Mouse (Mus musculus) neural tube, embryonic 11.5 days (tissue): ENCODE results near the gene Col24a1. TPM values are rescaled to one million over a fixed set of nuclear protein-coding genes. Genes with fewer than 3 reads are reported as not detected.

ENCODE experiments used
- ATAC-seq: fragments of 200-750 bp; cut with Nextera tagmentation; 2 replicates; pipeline ENCODE4 v1.8.0; 2017; ENCODE audit warnings: moderate number of reproducible peaks, mild to moderate bottlenecking, moderate TSS enrichment, moderate library complexity; ENCODE audit not compliant: insufficient read depth, low FRiP score, low TSS enrichment
- DNase-seq: peaks from one replicate; pipeline ENCODE4 v3.0.0-alpha.2; 2015; ENCODE audit warnings: low spot score
- H3K27ac ChIP-seq: fragments of 300-500 bp; sonication (generic); 2 replicates; pipeline ENCODE4 v1.5.1; 2014; ENCODE audit warnings: low read depth, mild to moderate bottlenecking, low read length
- H3K27me3 ChIP-seq: fragments of 300-500 bp; sonication (generic); 2 replicates; pipeline ENCODE4 v1.6.1; 2014; ENCODE audit warnings: mild to moderate bottlenecking, low read length, mixed read lengths; ENCODE audit not compliant: control insufficient read depth, insufficient read depth
- H3K36me3 ChIP-seq: fragments of 300-500 bp; sonication (generic); 2 replicates; pipeline ENCODE4 v1.6.1; 2014; ENCODE audit warnings: mild to moderate bottlenecking, low read length, moderate library complexity, mixed read lengths; ENCODE audit not compliant: control insufficient read depth, insufficient read depth
- H3K4me1 ChIP-seq: fragments of 300-500 bp; sonication (generic); 2 replicates; pipeline ENCODE4 v1.6.1; 2014; ENCODE audit warnings: low read length, mixed read lengths; ENCODE audit not compliant: control insufficient read depth, insufficient read depth
- H3K4me2 ChIP-seq: fragments of 300-500 bp; sonication (generic); 2 replicates; pipeline ENCODE4 v1.6.1; 2014; ENCODE audit warnings: low read depth, mild to moderate bottlenecking, moderate library complexity
- H3K4me3 ChIP-seq: fragments of 300-500 bp; sonication (generic); 2 replicates; pipeline ENCODE4 v1.5.1; 2014; ENCODE audit warnings: low read depth, low read length
- H3K9ac ChIP-seq: fragments of 300-500 bp; sonication (generic); 2 replicates; pipeline ENCODE4 v1.6.1; 2014; ENCODE audit warnings: mild to moderate bottlenecking, low read length
- H3K9me3 ChIP-seq: fragments of 300-500 bp; sonication (generic); 2 replicates; pipeline ENCODE4 v1.6.1; 2016; ENCODE audit warnings: low read length; ENCODE audit not compliant: control insufficient read depth
- WGBS: fragments of 180-500 bp; shearing (Covaris S2); extraction: QIAGEN DNeasy Blood & Tissue Kit; methylation state at CpG from one replicate; pipeline ENCODE4 v1.1.7; 2014; 5-methylcytosine and 5-hydroxymethylcytosine counted together
- polyA plus RNA-seq: library from polyadenylated mRNA; unstranded; fragments of >200 nt; fragmentation: Nextera tagmentation; extraction: Ambion mirVana; gene quantifications from 2 replicates; pipeline ENCODE4 v1.2.1, GENCODE M21; 2014

Gene Col24a1
- polyA plus RNA-seq, 1 experiment from 2014 or later: 0.92 TPM

DNA sequence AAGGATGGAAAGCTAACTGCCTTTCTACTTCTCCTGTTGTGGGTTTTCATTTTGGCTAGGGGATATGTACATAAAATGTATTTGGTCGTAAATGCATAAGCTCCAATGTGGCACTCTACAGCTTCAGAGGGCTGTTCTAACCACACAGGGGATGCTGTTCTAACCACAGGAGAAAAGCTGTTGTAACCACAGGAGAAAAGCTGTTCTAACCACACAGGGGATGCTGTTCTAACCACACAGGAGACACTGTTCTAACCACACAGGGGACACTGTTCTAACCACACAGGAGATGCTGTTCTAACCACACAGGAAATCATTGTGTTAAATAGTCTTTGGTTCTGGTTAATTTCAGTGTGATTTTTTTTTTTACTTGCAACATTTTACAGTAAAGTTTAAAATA is 245.6 kb downstream of the Col24a1 start:
- Histone ChIP-seq H3K4me1 (no peaks in the 10 kb centered on the region), H3K36me3 (no peaks in the 10 kb centered on the region), H3K27ac (no peak overlapping the region), H3K4me3 (no peak overlapping the region), H3K27me3 (no peaks in the 10 kb centered on the region), H3K9me3 (no peaks in the 10 kb centered on the region), H3K9ac (no peak overlapping the region), H3K4me2 (no peak overlapping the region)
- WGBS: 89% methylated on average over 1 of the region's 1 CpGs
- no peak for ATAC-seq
- no peak for DNase-seq

- H3K9me3 ChIP-seq: no peaks in the 10 kb centered on the region
- no peak overlapping the region for H3K9ac ChIP-seq
- no peak overlapping the region for H3K4me3 ChIP-seq
- H3K27ac ChIP-seq: no peak overlapping the region
- no peaks in the 10 kb centered on the region for H3K27me3 ChIP-seq
- no peaks in the 10 kb centered on the region for H3K36me3 ChIP-seq
- ATAC-seq: no peak
- no peaks in the 10 kb centered on the region for H3K4me1 ChIP-seq
- DNase-seq: no peak
- no peak overlapping the region for H3K4me2 ChIP-seq
- 83% methylated on average over 10 of the region's 10 CpGs for WGBS
These were observed 256.5 kb downstream of the Col24a1 start for GRCm38 (mm10) chr3:145548441-145549415.

DNA sequence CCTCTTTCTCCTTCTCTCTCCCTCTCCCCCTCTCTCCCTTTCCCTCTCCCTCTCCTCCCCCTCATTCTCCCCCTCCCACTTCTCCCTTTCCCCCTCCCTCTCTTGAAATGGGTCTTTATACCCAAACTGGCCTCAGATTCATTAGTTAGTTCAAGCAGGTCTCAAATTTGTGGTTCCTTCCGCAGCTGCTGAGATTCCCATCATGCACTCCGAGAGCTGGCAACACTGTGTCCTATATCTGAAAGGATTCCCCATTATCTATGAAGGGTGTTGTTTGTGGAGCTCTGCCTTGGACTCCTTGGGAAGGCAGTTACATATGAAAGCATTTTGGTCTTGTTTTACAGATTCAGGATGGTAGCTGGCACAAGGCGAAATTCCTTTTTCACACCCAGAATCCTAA is 257.9 kb downstream of the Col24a1 start:
- no peak for DNase-seq
- no peak overlapping the region for H3K4me2 ChIP-seq
- H3K4me3 ChIP-seq: no peak overlapping the region

DNA sequence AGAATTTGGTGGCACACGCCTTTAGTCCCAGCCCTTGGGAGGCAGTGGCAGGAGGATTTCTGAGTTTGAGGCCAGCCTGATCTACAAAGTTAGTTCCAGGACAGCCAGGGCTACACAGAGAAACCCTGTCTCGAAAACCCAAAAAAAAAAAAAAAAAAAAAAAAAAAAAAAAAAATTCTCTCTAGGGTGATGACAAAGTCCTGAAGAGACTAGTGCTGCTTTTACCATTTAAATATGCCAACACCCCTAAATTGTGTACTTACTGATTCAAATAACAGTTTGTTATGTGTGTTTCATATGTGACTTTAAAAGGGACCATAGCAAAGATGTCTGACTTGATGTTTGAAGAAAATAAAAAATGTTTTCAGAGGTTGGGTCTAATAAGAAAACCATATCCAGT is 262.1 kb downstream of the Col24a1 start:
- H3K4me2 ChIP-seq: no peak overlapping the region
- H3K27ac ChIP-seq: no peak overlapping the region
- DNase-seq (no peak), ATAC-seq (no peak)
- H3K9ac ChIP-seq: no peak overlapping the region
- H3K27me3 ChIP-seq: no peaks in the 10 kb centered on the region
- H3K4me3 ChIP-seq: no peak overlapping the region
- H3K4me1 ChIP-seq: no peaks in the 10 kb centered on the region
- WGBS: 97% methylated on average over 1 of the region's 2 CpGs
- H3K9me3 ChIP-seq: no peaks in the 10 kb centered on the region
- H3K36me3 ChIP-seq: no peaks in the 10 kb centered on the region

More for the DNA sequence above, 257.9 kb downstream of the Col24a1 start:
- no peak overlapping the region for H3K9ac ChIP-seq
- H3K9me3 ChIP-seq: no peaks in the 10 kb centered on the region
- no peaks in the 10 kb centered on the region for H3K4me1 ChIP-seq
- 71% methylated on average over 3 of the region's 3 CpGs for WGBS
- no peak for ATAC-seq
- H3K27ac ChIP-seq: no peak overlapping the region
- no peaks in the 10 kb centered on the region for H3K27me3 ChIP-seq
- no peaks in the 10 kb centered on the region for H3K36me3 ChIP-seq

DNA sequence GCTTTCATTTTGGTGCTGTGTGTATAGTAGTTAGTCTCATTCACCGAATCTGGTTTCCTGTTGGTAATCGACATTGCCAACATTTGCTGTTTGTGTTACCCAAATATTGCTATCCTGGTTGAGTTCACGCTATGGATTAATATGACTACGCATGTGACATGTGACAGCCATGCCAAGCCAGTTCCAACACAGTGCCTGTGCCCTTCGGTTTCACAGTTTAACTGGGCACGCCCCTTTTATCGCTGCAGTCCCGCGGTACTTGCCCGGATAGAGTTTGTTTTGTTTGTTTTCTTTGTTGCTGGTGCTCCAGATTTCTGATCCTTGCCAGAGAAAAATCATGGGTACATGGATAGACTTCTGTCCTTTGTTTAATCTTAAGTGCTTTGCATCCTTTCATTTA is 263.9 kb downstream of the Col24a1 start:
- no peak overlapping the region for H3K9ac ChIP-seq
- H3K27ac ChIP-seq: no peak overlapping the region
- no peak for ATAC-seq
- no peak overlapping the region for H3K4me2 ChIP-seq
- no peaks in the 10 kb centered on the region for H3K27me3 ChIP-seq
- WGBS: 90% methylated on average over 10 of the region's 10 CpGs
- H3K4me1 ChIP-seq: no peaks in the 10 kb centered on the region
- DNase-seq: no peak
- H3K9me3 ChIP-seq: no peaks in the 10 kb centered on the region
- no peaks in the 10 kb centered on the region for H3K36me3 ChIP-seq
- H3K4me3 ChIP-seq: no peak overlapping the region

- Histone ChIP-seq H3K36me3 (no peaks in the 10 kb centered on the region), H3K4me3 (no peak overlapping the region), H3K4me1 (no peaks in the 10 kb centered on the region), H3K9me3 (no peaks in the 10 kb centered on the region), H3K4me2 (no peak overlapping the region), H3K27ac (no peak overlapping the region), H3K9ac (no peak overlapping the region), H3K27me3 (no peaks in the 10 kb centered on the region)
- DNase-seq: no peak
- ATAC-seq: no peak
- 92% methylated on average over 5 of the region's 5 CpGs for WGBS
These were observed 267.4 kb downstream of the Col24a1 start for GRCm38 (mm10) chr3:145559675-145560074.

- no peak for ATAC-seq
- 89% methylated on average over 4 of the region's 4 CpGs for WGBS
These were observed 267.8 kb downstream of the Col24a1 start for GRCm38 (mm10) chr3:145560117-145560516.

GRCm38 (mm10) chr3:145574468-145574867 is 282.2 kb downstream of the Col24a1 start:
- Histone ChIP-seq H3K36me3 (0 out of 2 replicates have a peak, but pooled peaks cover 6% of the 10 kb centered on the region), H3K4me2 (no peak overlapping the region), H3K9ac (no peak overlapping the region), H3K9me3 (no peaks in the 10 kb centered on the region), H3K27me3 (no peaks in the 10 kb centered on the region), H3K27ac (no peak overlapping the region), H3K4me1 (peaks cover 8% of the 10 kb centered on the region), H3K4me3 (no peak overlapping the region)
- WGBS: 86% methylated on average over 3 of the region's 3 CpGs
- ATAC-seq (no peak), DNase-seq (no peak)

More at GRCm38 (mm10) chr3:145560117-145560516, 267.8 kb downstream of the Col24a1 start:
- Histone ChIP-seq H3K9me3 (no peaks in the 10 kb centered on the region), H3K9ac (no peak overlapping the region), H3K27ac (no peak overlapping the region), H3K4me3 (no peak overlapping the region), H3K4me1 (no peaks in the 10 kb centered on the region), H3K36me3 (no peaks in the 10 kb centered on the region), H3K4me2 (no peak overlapping the region), H3K27me3 (no peaks in the 10 kb centered on the region)
- DNase-seq: no peak

GRCm38 (mm10) chr3:145575340-145575739 is 283.1 kb downstream of the Col24a1 start:
- no peak overlapping the region for H3K4me2 ChIP-seq
- H3K4me1 ChIP-seq: peaks cover 8% of the 10 kb centered on the region
- no peak overlapping the region for H3K27ac ChIP-seq
- no peaks in the 10 kb centered on the region for H3K9me3 ChIP-seq
- ATAC-seq: no peak; the same call in 1 of the 2 replicates
- 0 out of 2 replicates have a peak, but pooled peaks cover 6% of the 10 kb centered on the region for H3K36me3 ChIP-seq
- H3K4me3 ChIP-seq: no peak overlapping the region
- 84% methylated on average over 7 of the region's 7 CpGs for WGBS
- no peak for DNase-seq
- H3K27me3 ChIP-seq: no peaks in the 10 kb centered on the region
- H3K9ac ChIP-seq: no peak overlapping the region
